In the genomic region with DNA sequence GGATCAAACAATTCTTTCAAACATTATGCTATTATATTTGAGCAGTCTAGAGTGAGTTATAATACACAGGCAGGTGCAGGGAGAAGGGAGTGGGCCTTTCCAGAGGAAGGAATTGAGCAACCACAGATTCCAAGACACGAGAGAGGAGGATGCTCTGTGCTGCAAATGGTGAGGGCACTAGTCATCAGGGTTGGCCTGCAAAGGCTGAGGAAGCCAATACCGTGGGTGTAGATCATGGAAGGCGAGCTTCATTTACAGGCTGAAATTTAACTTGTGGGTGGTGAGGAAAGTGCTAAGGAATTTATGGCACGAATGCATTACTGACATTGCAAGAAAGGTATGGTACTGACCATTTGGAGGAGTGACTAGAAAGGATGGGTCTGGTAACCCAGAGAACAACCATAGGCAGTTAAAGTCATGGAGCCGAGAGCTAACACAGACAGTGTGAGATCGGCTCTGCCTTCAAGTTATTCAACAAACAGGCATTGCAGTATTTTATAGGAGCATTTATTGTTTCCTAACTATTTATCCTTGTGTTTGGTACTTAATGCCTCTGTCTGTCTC, we compare ENCODE assay signal across 24 mouse cellular contexts. TPM values are rescaled to one million over a fixed set of nuclear protein-coding genes. Genes with fewer than 3 reads are reported as not detected.
DNase-seq lines count a peak whose midpoint lies in the region; ATAC-seq and TF ChIP-seq lines count a peak whose summit lies in the region.
"Had no signal": no experiment of that assay in that cellular context is flagged by ENCODE, and none has a peak within 500 bp of the region (broad histone marks: within the 10 kb centered on the region; RNA-seq: fewer than 3 reads in every experiment).

No protein-coding gene starts in this region.

- no peak overlapping the region for H3K4me3 ChIP-seq in myocyte
- H3K4me3 ChIP-seq in midbrain, embryonic 10.5 days, result no peak overlapping the region
- H3K4me3 ChIP-seq: heart, adult 2 months; heart, embryonic 10.5 days; heart, embryonic 13.5 days had no signal

- H3K27me3 ChIP-seq in Patski, result no peaks in the 10 kb centered on the region
- H3K27me3 ChIP-seq in myocyte (ENCODE audit: control insufficient read depth, insufficient read depth, insufficient read length), result no peaks in the 10 kb centered on the region
- no peaks in the 10 kb centered on the region for H3K27me3 ChIP-seq in midbrain, embryonic 10.5 days (ENCODE audit: low read depth, poor library complexity, severe bottlenecking)
- H3K27me3 ChIP-seq: heart, embryonic 13.5 days had no signal

- peak; percentile 96 for ATAC-seq in Patski
- ATAC-seq: forebrain, embryonic 14.5 days; hindbrain, postnatal 0 days; inflammation-experienced regulatory T-cells, adult 6 months; intestine, embryonic 16.5 days had no signal

- CTCF ChIA-PET in Patski (lab: Charles Lee), result interaction anchor here (1.7 kb wide), 1 partner anchor 45 kb away, joined by 4 read pairs; no protein-coding TSS in a partner anchor

- H3K4me1 ChIP-seq in midbrain, embryonic 10.5 days, result no peaks in the 10 kb centered on the region

- WGBS in midbrain, embryonic 10.5 days, result 88% methylated on average over 6 of the region's 6 CpGs

- H3K4me2 ChIP-seq in myocyte (ENCODE audit: low read depth), result peak overlapping the region; percentile 13
- H3K4me2 ChIP-seq: heart, embryonic 13.5 days; hindbrain, embryonic 14.5 days had no signal

- H3K9me3 ChIP-seq in midbrain, embryonic 10.5 days (replicated peaks), result no peaks in the 10 kb centered on the region
- H3K9me3 ChIP-seq: heart, embryonic 10.5 days; heart, embryonic 13.5 days had no signal

- no peak overlapping the region for H3K27ac ChIP-seq in midbrain, embryonic 10.5 days (replicated peaks)
- H3K27ac ChIP-seq: heart, adult 2 months; heart, embryonic 10.5 days; heart, embryonic 13.5 days; hindbrain, embryonic 14.5 days; hindbrain, postnatal 0 days had no signal

- no peaks in the 10 kb centered on the region for H3K36me3 ChIP-seq in myocyte (ENCODE audit: control insufficient read depth, insufficient read depth)
- no peaks in the 10 kb centered on the region for H3K36me3 ChIP-seq in midbrain, embryonic 10.5 days
- H3K36me3 ChIP-seq: heart, embryonic 10.5 days; heart, embryonic 13.5 days had no signal

- H3K79me2 ChIP-seq in myocyte (ENCODE audit: control insufficient read depth, insufficient read depth), result no peaks in the 10 kb centered on the region

- no peak for TF ChIP-seq CTCF in Patski (IDR thresholded peaks at IDR 0.05)

- TF ChIP-seq POLR2A in myocyte (IDR thresholded peaks at IDR 0.05; ENCODE audit: insufficient read length, low read depth), result no peak

- POLR2A ChIA-PET in Patski (lab: Charles Lee), result interaction anchor here (0.7 to 1.2 kb wide), 3 partner anchors 15 to 46 kb away, joined by 3 to 6 read pairs (median 3); partner anchors contain the start of gene Ccdc80

- DNase-seq in 3134 (ENCODE audit: extremely low read depth, insufficient read length, low spot score) (peak; percentile 51), MN1 (ENCODE audit: low spot score) (peak; percentile 1), Patski (ENCODE audit: low read depth, low spot score) (no peak)
- no peak for DNase-seq in midbrain, embryonic 10.5 days (ENCODE audit: low spot score)
- DNase-seq in frontal cortex, postnatal 14 days (ENCODE audit: low spot score in 2 of 2), result no peak
- no peak for DNase-seq in cerebellum, postnatal 25 days
- DNase-seq: adrenal gland, adult 2 months; adrenal gland, postnatal 25 days; cerebellum, adult 11-12 months; cerebellum, adult 8-10 months; cerebellum, postnatal 10 days; gastrocnemius, postnatal 10 days; gastrocnemius, postnatal 36 days; heart, postnatal 14 days; heart, postnatal 4 days had no signal

- H3ac ChIP-seq in myocyte (ENCODE audit: control insufficient read depth, insufficient read length), result no peak overlapping the region

- in situ Hi-C loops in Patski (cut with MboI; ENCODE audit: low pct_unique_long_range_greater_than_20kb), result no loop called here

TF ChIP-seq in myocyte, 11 proteins besides CTCF, POLR2A, EP300 and RAD21:
- TF ChIP-seq MYOD1 (IDR thresholded peaks at IDR 0.05; ENCODE audit: control insufficient read depth in 1 of 3, insufficient read length in 2 of 3, low read depth in 2 of 3), result peak in 2 of 3 experiments; percentile 11 to 27
- TF ChIP-seq MYOG (IDR thresholded peaks at IDR 0.05; ENCODE audit: control insufficient read depth in 1 of 3, insufficient read depth in 1 of 3, insufficient read length in 2 of 3, low read depth in 2 of 3), result no peak
- TF ChIP-seq CEBPB (IDR thresholded peaks at IDR 0.05; ENCODE audit: insufficient read depth, poor library complexity, severe bottlenecking), result peak; percentile 82; the same call in 1 of the 2 replicates
TF ChIP-seq in myocyte: peak in this region for 2.

RNA-seq across cellular contexts. Expression of gene Ccdc80, which starts 15.6 kb away (rescaled TPM):
- polyA plus RNA-seq in Patski (2021), result 153 TPM
- 21.7 TPM for polyA plus RNA-seq in myocyte (2012; fragmentation: generic; extraction: Trizol)
- 13.0 and 25.2 TPM in 2 replicates for polyA plus RNA-seq in midbrain, embryonic 10.5 days (2016; fragmentation: Nextera tagmentation; extraction: Ambion mirVana)

Comparison
In these comparisons a context has a peak if more than half of its experiments do, and no peak if none do; other contexts are left out.
1. DNase-seq: peak in 3134 (single experiment) and MN1 (single experiment); none in Patski (single experiment), midbrain, embryonic 10.5 days (single experiment), frontal cortex, postnatal 14 days (0 of 2) and cerebellum, postnatal 25 days (0 of 2).